Mouse (Mus musculus): ENCODE measurements around the gene Farsa.

The Farsa gene

GRCm38 (mm10) chr8:84834866-84835855 is 21.6 kb upstream of the Farsa start:
- DNase-seq (ENCODE audit: low read depth): no peak

- no peak for DNase-seq (ENCODE audit: low read depth)
Measured at GRCm38 (mm10) chr8:84837149-84837911, 19.5 kb upstream of the Farsa start.

GRCm38 (mm10) chr8:84837912-84838470 is 18.8 kb upstream of the Farsa start:
- no peak for DNase-seq (ENCODE audit: low read depth)

GRCm38 (mm10) chr8:84838513-84838912 is 18.3 kb upstream of the Farsa start:
- DNase-seq (ENCODE audit: low read depth): no peak

GRCm38 (mm10) chr8:84839411-84839810 is 17.4 kb upstream of the Farsa start:
- no peak for DNase-seq (ENCODE audit: low read depth)

GRCm38 (mm10) chr8:84839875-84840247 is 16.9 kb upstream of the Farsa start:
- no peak for DNase-seq (ENCODE audit: low read depth)

GRCm38 (mm10) chr8:84840248-84840999 is 16.4 kb upstream of the Farsa start, which contains the start of gene Rad23a:
TSS of gene Rad23a (minus strand) at chr8:84840665.
- DNase-seq (ENCODE audit: low read depth): peak; percentile 98

- DNase-seq (ENCODE audit: low read depth): no peak
Measured at GRCm38 (mm10) chr8:84841514-84841913, 15.3 kb upstream of the Farsa start.

- DNase-seq (ENCODE audit: low read depth): peak; percentile 46
Measured at GRCm38 (mm10) chr8:84844397-84845070, 12.3 kb upstream of the Farsa start.

- peak; percentile 47 for DNase-seq (ENCODE audit: low read depth)
Measured at GRCm38 (mm10) chr8:84845355-84846093, 11.3 kb upstream of the Farsa start.

GRCm38 (mm10) chr8:84846094-84846721 is 10.6 kb upstream of the Farsa start:
- peak; percentile 77 for DNase-seq (ENCODE audit: low read depth)

GRCm38 (mm10) chr8:84846722-84847572 is 9.8 kb upstream of the Farsa start, which contains the start of gene Calr:
TSS of gene Calr (minus strand) at chr8:84846934.
- peak; percentile 99 for DNase-seq (ENCODE audit: low read depth)

GRCm38 (mm10) chr8:84847684-84848435 is 8.9 kb upstream of the Farsa start:
- no peak for DNase-seq (ENCODE audit: low read depth)

- DNase-seq (ENCODE audit: low read depth): no peak
Measured at GRCm38 (mm10) chr8:84856434-84856833, 355 bp upstream of the Farsa start.

- peak; percentile 92 for DNase-seq (ENCODE audit: low read depth)
Measured at GRCm38 (mm10) chr8:84871376-84872308, 14.9 kb downstream of the Farsa start, which contains the start of gene Syce2. TSS of gene Syce2 (plus strand) at chr8:84872111.

GRCm38 (mm10) chr8:84872309-84872965 is 15.6 kb downstream of the Farsa start:
- peak; percentile 62 for DNase-seq (ENCODE audit: low read depth)

Measured in induced T-regulatory cell, adult 2 months (primary cell).